Mouse (Mus musculus) myocyte (in vitro differentiated cells): ENCODE measurements at regions not wholly inside any gene's neighbourhood (a gene's known extent, or its start where the extent isn't known, plus 50 kb on each side); places are given as distances from the start of the nearest gene placed in this dataset.

Experiments
- H3K27me3 ChIP-seq: one replicate; pipeline ENCODE4 v1.6.1; 2011; ENCODE audit not compliant: control insufficient read depth, insufficient read depth, insufficient read length
- H3K36me3 ChIP-seq: one replicate; pipeline ENCODE4 v1.6.1; 2011; ENCODE audit not compliant: control insufficient read depth, insufficient read depth
- H3K4me2 ChIP-seq: one replicate; pipeline ENCODE4 v1.6.1; 2011; ENCODE audit warnings: low read depth, control low read depth
- H3K4me3 ChIP-seq: one replicate; pipeline ENCODE4 v1.5.1; 2011; ENCODE audit warnings: mild to moderate bottlenecking, control low read depth, moderate library complexity
- H3K79me2 ChIP-seq: one replicate; pipeline ENCODE4 v1.6.1; 2011; ENCODE audit not compliant: control insufficient read depth, insufficient read depth
- H3ac ChIP-seq: one replicate; pipeline ENCODE4 v1.6.1; 2011; ENCODE audit not compliant: control insufficient read depth, insufficient read length
- CEBPB ChIP-seq: IDR thresholded peaks from 2 replicates; pipeline ENCODE4 v1.6.1; 2011; ENCODE audit warnings: mild to moderate bottlenecking, moderate library complexity; ENCODE audit not compliant: poor library complexity, insufficient read depth, severe bottlenecking
- E2F4 ChIP-seq: IDR thresholded peaks from one replicate; pipeline ENCODE4 v1.6.1; 2011; ENCODE audit warnings: mild to moderate bottlenecking, control low read depth, moderate library complexity; ENCODE audit not compliant: insufficient read depth
- MAX ChIP-seq: IDR thresholded peaks from one replicate; pipeline ENCODE4 v1.6.1; 2011; ENCODE audit warnings: low read depth, mild to moderate bottlenecking, control low read depth
- MYOD1 ChIP-seq, 3 experiments: IDR thresholded peaks; one replicate each; pipeline ENCODE4 v1.6.1; 2011; ENCODE audit warnings: control low read depth in 2 of 3, low read depth in 2 of 3, mild to moderate bottlenecking in 2 of 3, moderate library complexity in 1 of 3; ENCODE audit not compliant: insufficient read length in 2 of 3, control insufficient read depth in 1 of 3
- MYOG ChIP-seq, 3 experiments: IDR thresholded peaks; one replicate each; pipeline ENCODE4 v1.6.1; 2011; ENCODE audit warnings: control low read depth in 2 of 3, low read depth in 2 of 3, mild to moderate bottlenecking in 2 of 3; ENCODE audit not compliant: insufficient read length in 2 of 3, control insufficient read depth in 1 of 3, insufficient read depth in 1 of 3
- POLR2A ChIP-seq: IDR thresholded peaks from one replicate; pipeline ENCODE4 v1.6.1; 2011; ENCODE audit warnings: low read depth, mild to moderate bottlenecking, control low read depth, moderate library complexity; ENCODE audit not compliant: insufficient read length
- POLR2AphosphoS2 ChIP-seq: IDR thresholded peaks from one replicate; pipeline ENCODE4 v1.6.1; 2011; ENCODE audit warnings: low read depth, control low read depth; ENCODE audit not compliant: insufficient read length
- REST ChIP-seq: IDR thresholded peaks from one replicate; pipeline ENCODE4 v1.6.1; 2011; ENCODE audit warnings: mild to moderate bottlenecking, control low read depth, moderate library complexity; ENCODE audit not compliant: insufficient read depth, insufficient read length
- SRF ChIP-seq: IDR thresholded peaks from one replicate; pipeline ENCODE4 v1.6.1; 2011; ENCODE audit warnings: low read depth; ENCODE audit not compliant: control insufficient read depth, insufficient read length
- TCF12 ChIP-seq: IDR thresholded peaks from one replicate; pipeline ENCODE4 v1.6.1; 2011; ENCODE audit warnings: mild to moderate bottlenecking, control low read depth; ENCODE audit not compliant: poor library complexity, insufficient read depth, severe bottlenecking
- TCF3 ChIP-seq: IDR thresholded peaks from one replicate; pipeline ENCODE4 v1.6.1; 2011; ENCODE audit warnings: low read depth, control low read depth; ENCODE audit not compliant: insufficient read length
- USF1 ChIP-seq: IDR thresholded peaks from one replicate; pipeline ENCODE4 v1.6.1; 2011; ENCODE audit warnings: low read depth, mild to moderate bottlenecking, control low read depth, moderate library complexity

- no peak for TF ChIP-seq MAX
- TF ChIP-seq USF1: peak; percentile 66
- H3K4me3 ChIP-seq: no peak overlapping the region
- H3K36me3 ChIP-seq: no peaks in the 10 kb centered on the region
- no peaks in the 10 kb centered on the region for H3K79me2 ChIP-seq
- H3K4me2 ChIP-seq: peak overlapping the region; percentile 25
- no peaks in the 10 kb centered on the region for H3K27me3 ChIP-seq
- no peak overlapping the region for H3ac ChIP-seq
These were observed 117.1 kb upstream of the Etaa1 start for GRCm38 (mm10) chr11:18070586-18071306.

GRCm38 (mm10) chr11:18070032-18070374 is 116.3 kb upstream of the Etaa1 start:
- TF ChIP-seq MYOG (IDR thresholded peaks at IDR 0.05; ENCODE audit: control insufficient read depth in 1 of 3, insufficient read depth in 1 of 3, insufficient read length in 2 of 3, low read depth in 2 of 3): no peak
- TF ChIP-seq REST: no peak
- no peak for TF ChIP-seq POLR2A
- TF ChIP-seq USF1: no peak
- TF ChIP-seq CEBPB: no peak
- Histone ChIP-seq H3K79me2 (no peaks in the 10 kb centered on the region), H3K27me3 (no peaks in the 10 kb centered on the region), H3K4me3 (no peak overlapping the region), H3K4me2 (no peak overlapping the region), H3ac (no peak overlapping the region), H3K36me3 (no peaks in the 10 kb centered on the region)

GRCm38 (mm10) chr11:18069348-18070031 is 115.8 kb upstream of the Etaa1 start:
- no peak overlapping the region for H3K4me2 ChIP-seq
- H3K4me3 ChIP-seq: no peak overlapping the region
- H3K27me3 ChIP-seq: no peaks in the 10 kb centered on the region
- no peaks in the 10 kb centered on the region for H3K79me2 ChIP-seq
- no peaks in the 10 kb centered on the region for H3K36me3 ChIP-seq
- no peak for TF ChIP-seq TCF12
- TF ChIP-seq REST: no peak
- no peak for TF ChIP-seq POLR2A
- TF ChIP-seq CEBPB: no peak
- no peak for TF ChIP-seq E2F4
- no peak for TF ChIP-seq MYOG (IDR thresholded peaks at IDR 0.05; ENCODE audit: control insufficient read depth in 1 of 3, insufficient read depth in 1 of 3, insufficient read length in 2 of 3, low read depth in 2 of 3)
- TF ChIP-seq POLR2AphosphoS2: no peak
- TF ChIP-seq MYOD1 (IDR thresholded peaks at IDR 0.05; ENCODE audit: control insufficient read depth in 1 of 3, insufficient read length in 2 of 3, low read depth in 2 of 3): no peak
- TF ChIP-seq MAX: no peak
- TF ChIP-seq USF1: no peak
- no peak for TF ChIP-seq TCF3
- no peak overlapping the region for H3ac ChIP-seq

- Histone ChIP-seq H3K4me2 (no peak overlapping the region), H3K4me3 (no peak overlapping the region), H3K79me2 (no peaks in the 10 kb centered on the region), H3K27me3 (no peaks in the 10 kb centered on the region), H3K36me3 (no peaks in the 10 kb centered on the region), H3ac (no peak overlapping the region)
- no peak for TF ChIP-seq POLR2A
- no peak for TF ChIP-seq REST
- TF ChIP-seq MYOG (IDR thresholded peaks at IDR 0.05; ENCODE audit: control insufficient read depth in 1 of 3, insufficient read depth in 1 of 3, insufficient read length in 2 of 3, low read depth in 2 of 3): no peak
- no peak for TF ChIP-seq E2F4
- no peak for TF ChIP-seq MYOD1 (IDR thresholded peaks at IDR 0.05; ENCODE audit: control insufficient read depth in 1 of 3, insufficient read length in 2 of 3, low read depth in 2 of 3)
- no peak for TF ChIP-seq TCF12
- no peak for TF ChIP-seq MAX
- TF ChIP-seq TCF3: no peak
- TF ChIP-seq CEBPB: no peak
- no peak for TF ChIP-seq USF1
- TF ChIP-seq SRF: no peak
- no peak for TF ChIP-seq POLR2AphosphoS2
These were observed 114.4 kb upstream of the Etaa1 start for GRCm38 (mm10) chr11:18068085-18068484.

GRCm38 (mm10) chr11:18067676-18068075 is 114.0 kb upstream of the Etaa1 start:
- no peaks in the 10 kb centered on the region for H3K27me3 ChIP-seq
- no peaks in the 10 kb centered on the region for H3K36me3 ChIP-seq
- H3ac ChIP-seq: no peak overlapping the region
- no peak overlapping the region for H3K4me3 ChIP-seq
- no peaks in the 10 kb centered on the region for H3K79me2 ChIP-seq
- no peak for TF ChIP-seq MAX
- no peak for TF ChIP-seq POLR2AphosphoS2
- no peak for TF ChIP-seq E2F4
- no peak for TF ChIP-seq TCF12
- no peak for TF ChIP-seq MYOG (IDR thresholded peaks at IDR 0.05; ENCODE audit: control insufficient read depth in 1 of 3, insufficient read depth in 1 of 3, insufficient read length in 2 of 3, low read depth in 2 of 3)
- TF ChIP-seq REST: no peak
- no peak for TF ChIP-seq MYOD1 (IDR thresholded peaks at IDR 0.05; ENCODE audit: control insufficient read depth in 1 of 3, insufficient read length in 2 of 3, low read depth in 2 of 3)
- no peak for TF ChIP-seq TCF3
- no peak for TF ChIP-seq CEBPB
- no peak for TF ChIP-seq USF1
- no peak for TF ChIP-seq SRF
- TF ChIP-seq POLR2A: no peak
- H3K4me2 ChIP-seq: no peak overlapping the region
